9 mouse cellular contexts compared by ENCODE assay signal in the genomic region with DNA sequence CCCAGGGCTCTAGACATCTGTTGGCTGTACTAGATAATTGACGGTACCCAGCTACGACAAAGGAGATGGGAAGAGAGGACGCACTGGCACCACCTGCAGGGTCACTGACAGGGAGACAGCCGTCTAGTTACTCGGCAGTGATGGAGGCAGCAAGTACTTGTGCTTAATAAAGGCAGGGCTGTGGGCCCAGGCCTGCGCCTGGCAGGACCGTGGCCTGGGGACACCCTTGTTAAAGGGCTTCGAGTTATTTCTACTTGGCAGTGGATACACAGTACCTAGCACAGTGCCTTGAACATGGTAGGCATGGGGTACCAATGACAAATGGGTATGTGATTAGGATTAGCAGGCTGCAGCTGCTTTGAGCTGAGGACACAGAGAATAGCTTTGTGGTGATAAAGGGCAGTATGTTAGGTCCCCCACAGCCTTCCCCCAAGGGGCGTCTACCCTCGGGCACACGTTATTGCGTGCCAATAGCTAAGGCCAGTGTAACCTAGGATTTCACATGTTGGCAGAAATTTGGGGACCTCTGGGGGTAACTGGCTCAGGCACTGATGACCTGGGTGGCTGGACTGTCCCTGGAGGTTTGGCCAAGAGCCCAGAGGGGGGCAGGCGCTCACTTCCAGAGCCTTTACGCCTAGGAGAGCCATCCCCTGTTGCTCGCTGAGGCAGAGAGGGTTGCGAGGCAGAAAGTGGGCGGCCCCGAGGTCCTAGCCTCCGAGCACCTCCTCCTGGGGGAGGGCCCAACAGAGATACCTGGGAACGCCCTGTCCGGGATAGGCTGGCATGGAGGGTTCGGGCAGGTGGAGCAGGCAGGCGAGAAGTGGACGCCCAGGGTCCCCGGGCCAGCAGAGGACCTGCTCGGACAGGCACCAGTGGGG. TPM values are rescaled to one million over a fixed set of nuclear protein-coding genes. Genes with fewer than 3 reads are reported as not detected.
DNase-seq lines count a peak whose midpoint lies in the region; ATAC-seq lines count a peak whose summit lies in the region.
"Had no signal": no experiment of that assay in that cellular context is flagged by ENCODE, and none has a peak within 500 bp of the region (broad histone marks: within the 10 kb centered on the region; RNA-seq: fewer than 3 reads in every experiment).

No protein-coding gene starts in this region.

- peaks cover 9% of the 10 kb centered on the region; the same call in 1 of the 2 replicates for H3K36me3 ChIP-seq in forebrain, embryonic 12.5 days (replicated peaks)
- H3K36me3 ChIP-seq in forebrain, embryonic 14.5 days (ENCODE audit: control insufficient read depth, insufficient read depth, low read length), result 0 out of 2 replicates have a peak, but pooled peaks cover 3% of the 10 kb centered on the region
- H3K36me3 ChIP-seq in embryonic facial prominence, embryonic 12.5 days, result no peaks in the 10 kb centered on the region
- H3K36me3 ChIP-seq in kidney, embryonic 16.5 days (ENCODE audit: insufficient read depth, low read length), result no peaks in the 10 kb centered on the region

- no peak overlapping the region for H3K27ac ChIP-seq in forebrain, embryonic 12.5 days
- H3K27ac ChIP-seq in forebrain, embryonic 14.5 days (ENCODE audit: low read depth, low read length), result no peak overlapping the region
- no peak overlapping the region for H3K27ac ChIP-seq in embryonic facial prominence, embryonic 12.5 days
- no peak overlapping the region for H3K27ac ChIP-seq in kidney, embryonic 16.5 days (ENCODE audit: low read length)

- H3K9me3 ChIP-seq in forebrain, embryonic 12.5 days, result no peaks in the 10 kb centered on the region
- no peaks in the 10 kb centered on the region for H3K9me3 ChIP-seq in forebrain, embryonic 14.5 days (replicated peaks; ENCODE audit: control insufficient read depth, low read length)
- no peaks in the 10 kb centered on the region for H3K9me3 ChIP-seq in embryonic facial prominence, embryonic 12.5 days
- H3K9me3 ChIP-seq in kidney, embryonic 16.5 days (ENCODE audit: low read length), result no peaks in the 10 kb centered on the region

- 24% methylated on average over 26 of the region's 26 CpGs for WGBS in forebrain, embryonic 12.5 days
- 25% methylated on average over 26 of the region's 26 CpGs for WGBS in forebrain, embryonic 14.5 days
- WGBS in embryonic facial prominence, embryonic 12.5 days, result 22% methylated on average over 26 of the region's 26 CpGs
- 22% methylated on average over 26 of the region's 26 CpGs for WGBS in kidney, embryonic 16.5 days

- no peak for ATAC-seq in forebrain, embryonic 12.5 days (ENCODE audit: low FRiP score)
- no peak; the same call in 1 of the 2 replicates for ATAC-seq in forebrain, embryonic 14.5 days
- ATAC-seq in embryonic facial prominence, embryonic 12.5 days (ENCODE audit: insufficient number of reproducible peaks, insufficient read depth, low FRiP score, low TSS enrichment), result peak; percentile 22; the same call in 1 of the 2 replicates
- ATAC-seq in kidney, embryonic 16.5 days (ENCODE audit: low FRiP score, low TSS enrichment), result peak; percentile 89

- peak overlapping the region; percentile 21; the same call in 1 of the 2 replicates for H3K4me2 ChIP-seq in forebrain, embryonic 12.5 days
- no peak overlapping the region for H3K4me2 ChIP-seq in forebrain, embryonic 14.5 days (ENCODE audit: low read length)
- peak overlapping the region; percentile 56 for H3K4me2 ChIP-seq in embryonic facial prominence, embryonic 12.5 days (replicated peaks)
- peak overlapping the region; percentile 69 for H3K4me2 ChIP-seq in kidney, embryonic 16.5 days (replicated peaks; ENCODE audit: low read depth, low read length)

- no peak overlapping the region for H3K4me3 ChIP-seq in forebrain, embryonic 12.5 days (replicated peaks)
- H3K4me3 ChIP-seq in forebrain, embryonic 14.5 days (ENCODE audit: low read depth, low read length), result no peak overlapping the region
- H3K4me3 ChIP-seq in embryonic facial prominence, embryonic 12.5 days, result peak overlapping the region; percentile 26
- H3K4me3 ChIP-seq in kidney, embryonic 16.5 days (ENCODE audit: low read length), result peak overlapping the region; percentile 41

- peaks cover 47% of the 10 kb centered on the region for H3K27me3 ChIP-seq in forebrain, embryonic 12.5 days
- H3K27me3 ChIP-seq in forebrain, embryonic 14.5 days (replicated peaks; ENCODE audit: control insufficient read depth, insufficient read depth, low read length), result no peaks in the 10 kb centered on the region
- H3K27me3 ChIP-seq in embryonic facial prominence, embryonic 12.5 days, result peaks cover 48% of the 10 kb centered on the region
- peaks cover 8% of the 10 kb centered on the region; the same call in 1 of the 2 replicates for H3K27me3 ChIP-seq in kidney, embryonic 16.5 days (ENCODE audit: insufficient read depth, low read length)
- H3K27me3 ChIP-seq: CH12.LX had no signal

- H3K4me1 ChIP-seq in forebrain, embryonic 12.5 days, result peaks cover 16% of the 10 kb centered on the region
- no peaks in the 10 kb centered on the region for H3K4me1 ChIP-seq in forebrain, embryonic 14.5 days (ENCODE audit: control insufficient read depth, insufficient read depth, low read length)
- peaks cover 5% of the 10 kb centered on the region for H3K4me1 ChIP-seq in embryonic facial prominence, embryonic 12.5 days
- H3K4me1 ChIP-seq in kidney, embryonic 16.5 days (ENCODE audit: insufficient read depth, low read length), result peaks cover 9% of the 10 kb centered on the region

- H3K9ac ChIP-seq in forebrain, embryonic 12.5 days, result no peak overlapping the region
- no peak overlapping the region for H3K9ac ChIP-seq in forebrain, embryonic 14.5 days (ENCODE audit: low read length)
- peak overlapping the region; percentile 28; the same call in 1 of the 2 replicates for H3K9ac ChIP-seq in embryonic facial prominence, embryonic 12.5 days
- peak overlapping the region; percentile 48 for H3K9ac ChIP-seq in kidney, embryonic 16.5 days (replicated peaks; ENCODE audit: low read length)

- DNase-seq in forebrain, embryonic 14.5 days (ENCODE audit: low spot score), result no peak
- DNase-seq in lung, postnatal 14 days, result peak; percentile 16
- no peak for DNase-seq in layer of hippocampus, adult 8-10 months (ENCODE audit: low spot score in 2 of 2)
- DNase-seq in right cerebral cortex, postnatal 4 days, result no peak
- no peak for DNase-seq in thymus, postnatal 36 days

RNA-seq across cellular contexts. Expression of gene Pklr, which starts 11.4 kb away (rescaled TPM):
- polyA plus RNA-seq in forebrain, embryonic 12.5 days (2016; fragmentation: Nextera tagmentation; extraction: Ambion mirVana), result 0.09 and 0.22 TPM in 2 replicates
- 0.06 TPM in 1 of 2 replicates, not detected in the other for polyA plus RNA-seq in forebrain, embryonic 14.5 days (2014; fragmentation: Nextera tagmentation; extraction: Ambion mirVana)
- polyA plus RNA-seq in embryonic facial prominence, embryonic 12.5 days (2016; fragmentation: Nextera tagmentation; extraction: Ambion mirVana), result 0.27 and 1.0 TPM in 2 replicates
- polyA plus RNA-seq in kidney, embryonic 16.5 days (2015; fragmentation: Nextera tagmentation; extraction: Ambion mirVana), result 4.7 and 5.0 TPM in 2 replicates
- total RNA-seq in layer of hippocampus, adult 8-10 months (2022), result under 1 TPM in 1 of 4 experiments, not detected in 3; 0.14 TPM
- total RNA-seq: CH12.LX had no signal

RNA-seq across cellular contexts. Expression of gene Hcn3, which starts 12.7 kb away (rescaled TPM):
- 11.2 and 15.1 TPM in 2 replicates for polyA plus RNA-seq in forebrain, embryonic 12.5 days (2016; fragmentation: Nextera tagmentation; extraction: Ambion mirVana)
- 9.4 and 13.0 TPM in 2 replicates for polyA plus RNA-seq in forebrain, embryonic 14.5 days (2014; fragmentation: Nextera tagmentation; extraction: Ambion mirVana)
- 3.9 and 4.4 TPM in 2 replicates for polyA plus RNA-seq in embryonic facial prominence, embryonic 12.5 days (2016; fragmentation: Nextera tagmentation; extraction: Ambion mirVana)
- polyA plus RNA-seq in kidney, embryonic 16.5 days (2015; fragmentation: Nextera tagmentation; extraction: Ambion mirVana), result 1.8 and 2.0 TPM in 2 replicates
- total RNA-seq in layer of hippocampus, adult 8-10 months (2022), result 10 to 100 TPM; 13.3 to 15.2 (median 14.2) TPM

RNA-seq across cellular contexts. Expression of gene Clk2, which starts 17.3 kb away (rescaled TPM):
- polyA plus RNA-seq in forebrain, embryonic 12.5 days (2016; fragmentation: Nextera tagmentation; extraction: Ambion mirVana), result 41.1 and 42.5 TPM in 2 replicates
- polyA plus RNA-seq in forebrain, embryonic 14.5 days (2014; fragmentation: Nextera tagmentation; extraction: Ambion mirVana), result 17.0 and 17.9 TPM in 2 replicates
- 51.3 and 52.6 TPM in 2 replicates for polyA plus RNA-seq in embryonic facial prominence, embryonic 12.5 days (2016; fragmentation: Nextera tagmentation; extraction: Ambion mirVana)
- polyA plus RNA-seq in kidney, embryonic 16.5 days (2015; fragmentation: Nextera tagmentation; extraction: Ambion mirVana), result 29.1 and 30.6 TPM in 2 replicates
- total RNA-seq in layer of hippocampus, adult 8-10 months (2022), result 10 to 100 TPM; 44.5 to 54.1 (median 48.9) TPM

RNA-seq across cellular contexts. Expression of gene Scamp3, which starts 29.9 kb away (rescaled TPM):
- 89.7 and 94.4 TPM in 2 replicates for polyA plus RNA-seq in forebrain, embryonic 12.5 days (2016; fragmentation: Nextera tagmentation; extraction: Ambion mirVana)
- 90.5 and 104 TPM in 2 replicates for polyA plus RNA-seq in forebrain, embryonic 14.5 days (2014; fragmentation: Nextera tagmentation; extraction: Ambion mirVana)
- polyA plus RNA-seq in embryonic facial prominence, embryonic 12.5 days (2016; fragmentation: Nextera tagmentation; extraction: Ambion mirVana), result 108 and 109 TPM in 2 replicates
- polyA plus RNA-seq in kidney, embryonic 16.5 days (2015; fragmentation: Nextera tagmentation; extraction: Ambion mirVana), result 140 TPM in 2 replicates
- 10 to 100 TPM; 66.2 to 72.5 (median 69.1) TPM for total RNA-seq in layer of hippocampus, adult 8-10 months (2022)

RNA-seq across cellular contexts. Expression of gene Fam189b, which starts 35.6 kb away (rescaled TPM):
- polyA plus RNA-seq in forebrain, embryonic 12.5 days (2016; fragmentation: Nextera tagmentation; extraction: Ambion mirVana), result 25.6 and 26.3 TPM in 2 replicates
- 14.7 and 21.7 TPM in 2 replicates for polyA plus RNA-seq in forebrain, embryonic 14.5 days (2014; fragmentation: Nextera tagmentation; extraction: Ambion mirVana)
- 30.9 and 37.2 TPM in 2 replicates for polyA plus RNA-seq in embryonic facial prominence, embryonic 12.5 days (2016; fragmentation: Nextera tagmentation; extraction: Ambion mirVana)
- polyA plus RNA-seq in kidney, embryonic 16.5 days (2015; fragmentation: Nextera tagmentation; extraction: Ambion mirVana), result 43.6 and 51.2 TPM in 2 replicates
- total RNA-seq in layer of hippocampus, adult 8-10 months (2022), result 10 to 100 TPM; 52.6 to 54.5 (median 53.5) TPM

Comparison
In these comparisons a context has a peak if more than half of its experiments do, and no peak if none do; other contexts are left out.
1. ATAC-seq: peak in embryonic facial prominence, embryonic 12.5 days (single experiment) and kidney, embryonic 16.5 days (single experiment); none in forebrain, embryonic 12.5 days (single experiment) and forebrain, embryonic 14.5 days (single experiment).
2. H3K4me3 ChIP-seq: peak in embryonic facial prominence, embryonic 12.5 days (single experiment) and kidney, embryonic 16.5 days (single experiment); none in forebrain, embryonic 12.5 days (single experiment) and forebrain, embryonic 14.5 days (single experiment).
3. H3K9ac ChIP-seq: peak in embryonic facial prominence, embryonic 12.5 days (single experiment) and kidney, embryonic 16.5 days (single experiment); none in forebrain, embryonic 12.5 days (single experiment) and forebrain, embryonic 14.5 days (single experiment).